Mouse (Mus musculus): Measurements from ENCODE around the gene Wdr73.

GRCm38 (mm10) chr7:80919647-80920008 lies 18.6 kb upstream of the Wdr73 start:
- TF ChIP-seq CTCF (IDR thresholded peaks at IDR 0.05; ENCODE audit: low read depth) (no peak), EP300 (IDR thresholded peaks at IDR 0.05; ENCODE audit: low read depth) (no peak)

All from heart, postnatal 0 days (tissue).